29 mouse cellular contexts compared by ENCODE assay signal in genomic region chr14:100041823-100042222, GRCm38 (mm10).
DNase-seq lines count a peak whose midpoint lies in the region; ATAC-seq lines count a peak whose summit lies in the region.
"Had no signal": no experiment of that assay in that cellular context is flagged by ENCODE, and none has a peak within 500 bp of the region (broad histone marks: within the 10 kb centered on the region; RNA-seq: fewer than 3 reads in every experiment).

No protein-coding gene starts in this region.

- no peak overlapping the region for H3K4me3 ChIP-seq in hindbrain, embryonic 12.5 days
- no peak overlapping the region for H3K4me3 ChIP-seq in hindbrain, embryonic 14.5 days (replicated peaks; ENCODE audit: low read length)
- H3K4me3 ChIP-seq in neural tube, embryonic 11.5 days (ENCODE audit: low read depth, low read length) = no peak overlapping the region
- H3K4me3 ChIP-seq in neural tube, embryonic 13.5 days = no peak overlapping the region
- H3K4me3 ChIP-seq: embryonic facial prominence, embryonic 10.5 days; embryonic facial prominence, embryonic 15.5 days; heart, embryonic 10.5 days; heart, embryonic 15.5 days; left cerebral cortex, adult 2 months; limb, embryonic 13.5 days; lung, embryonic 15.5 days had no signal

- H3K27me3 ChIP-seq in hindbrain, embryonic 12.5 days = no peaks in the 10 kb centered on the region
- no peaks in the 10 kb centered on the region for H3K27me3 ChIP-seq in hindbrain, embryonic 14.5 days (ENCODE audit: control insufficient read depth, insufficient read depth, low read length)
- no peaks in the 10 kb centered on the region for H3K27me3 ChIP-seq in neural tube, embryonic 11.5 days (ENCODE audit: control insufficient read depth, insufficient read depth, low read length)
- no peaks in the 10 kb centered on the region for H3K27me3 ChIP-seq in neural tube, embryonic 13.5 days
- H3K27me3 ChIP-seq: embryonic facial prominence, embryonic 15.5 days; heart, embryonic 15.5 days; limb, embryonic 13.5 days; lung, embryonic 15.5 days had no signal

- H3K9ac ChIP-seq in hindbrain, embryonic 12.5 days = no peak overlapping the region
- no peak overlapping the region for H3K9ac ChIP-seq in hindbrain, embryonic 14.5 days
- H3K9ac ChIP-seq in neural tube, embryonic 11.5 days (ENCODE audit: low read length) = no peak overlapping the region
- H3K9ac ChIP-seq in neural tube, embryonic 13.5 days = no peak overlapping the region
- H3K9ac ChIP-seq: embryonic facial prominence, embryonic 15.5 days; heart, embryonic 15.5 days; limb, embryonic 13.5 days; lung, embryonic 15.5 days had no signal

- 47% methylated on average over 6 of the region's 6 CpGs for WGBS in hindbrain, embryonic 12.5 days
- WGBS in hindbrain, embryonic 14.5 days = 35% methylated on average over 6 of the region's 6 CpGs
- WGBS in neural tube, embryonic 11.5 days = 50% methylated on average over 6 of the region's 6 CpGs
- WGBS in neural tube, embryonic 13.5 days = 28% methylated on average over 6 of the region's 6 CpGs

- H3K4me2 ChIP-seq in hindbrain, embryonic 12.5 days (replicated peaks) = no peak overlapping the region
- H3K4me2 ChIP-seq in hindbrain, embryonic 14.5 days (replicated peaks) = no peak overlapping the region
- H3K4me2 ChIP-seq in neural tube, embryonic 11.5 days (ENCODE audit: low read depth) = no peak overlapping the region
- no peak overlapping the region for H3K4me2 ChIP-seq in neural tube, embryonic 13.5 days
- H3K4me2 ChIP-seq: embryonic facial prominence, embryonic 15.5 days; heart, embryonic 15.5 days; limb, embryonic 13.5 days; liver, embryonic 11.5 days; lung, embryonic 15.5 days had no signal

- DNase-seq in embryo, embryonic 10.5 days (ENCODE audit: low spot score) = peak; percentile 22
- no peak for DNase-seq in embryo, embryonic 9.5 days (ENCODE audit: extremely low spot score)
- no peak for DNase-seq in hindbrain, embryonic 14.5 days (ENCODE audit: low spot score)
- DNase-seq in neural tube, embryonic 11.5 days (ENCODE audit: low spot score) = no peak
- DNase-seq in neural tube, embryonic 10.5 days (ENCODE audit: extremely low spot score, low spot score) = no peak
- no peak for DNase-seq in left cerebral cortex, adult 11 months (ENCODE audit: low spot score)
- DNase-seq: adrenal gland, adult 8-10 months; cerebellum, adult 11 months; cerebellum, adult 9-10 months; cerebellum, postnatal 36 days; gastrocnemius, postnatal 25 days; heart, adult 11 months; kidney, postnatal 14 days; midbrain, embryonic 14.5 days; right cerebral cortex, postnatal 25 days; spleen, adult 18-20 months; thymus, postnatal 14 days had no signal

- 0 out of 2 replicates have a peak, but pooled peaks cover 4% of the 10 kb centered on the region for H3K4me1 ChIP-seq in hindbrain, embryonic 12.5 days
- no peaks in the 10 kb centered on the region for H3K4me1 ChIP-seq in hindbrain, embryonic 14.5 days (replicated peaks; ENCODE audit: control insufficient read depth, insufficient read depth, low read length)
- H3K4me1 ChIP-seq in neural tube, embryonic 11.5 days (ENCODE audit: control insufficient read depth, insufficient read depth, low read length) = peaks cover 6% of the 10 kb centered on the region; the same call in 1 of the 2 replicates
- peaks cover 7% of the 10 kb centered on the region for H3K4me1 ChIP-seq in neural tube, embryonic 13.5 days (replicated peaks)
- H3K4me1 ChIP-seq: embryonic facial prominence, embryonic 10.5 days; embryonic facial prominence, embryonic 15.5 days; heart, embryonic 10.5 days; heart, embryonic 15.5 days; lung, embryonic 15.5 days had no signal

- peak; percentile 29; the same call in 1 of the 2 replicates for ATAC-seq in hindbrain, embryonic 12.5 days (ENCODE audit: low FRiP score)
- ATAC-seq in hindbrain, embryonic 14.5 days (ENCODE audit: low FRiP score) = no peak
- ATAC-seq in neural tube, embryonic 11.5 days (ENCODE audit: insufficient read depth, low FRiP score, low TSS enrichment) = peak; percentile 63
- ATAC-seq in neural tube, embryonic 13.5 days (ENCODE audit: low read depth) = 0 out of 2 replicates have a peak, but pooled peaks have one; percentile 47
- ATAC-seq: intestine, postnatal 0 days had no signal

- H3K9me3 ChIP-seq in hindbrain, embryonic 12.5 days (replicated peaks) = no peaks in the 10 kb centered on the region
- no peaks in the 10 kb centered on the region for H3K9me3 ChIP-seq in hindbrain, embryonic 14.5 days (ENCODE audit: control insufficient read depth, low read length)
- no peaks in the 10 kb centered on the region for H3K9me3 ChIP-seq in neural tube, embryonic 11.5 days (ENCODE audit: control insufficient read depth, low read length)
- no peaks in the 10 kb centered on the region for H3K9me3 ChIP-seq in neural tube, embryonic 13.5 days
- H3K9me3 ChIP-seq: embryonic facial prominence, embryonic 10.5 days; embryonic facial prominence, embryonic 15.5 days; heart, embryonic 10.5 days; heart, embryonic 15.5 days; limb, embryonic 13.5 days; lung, embryonic 15.5 days had no signal

- no peak overlapping the region for H3K27ac ChIP-seq in hindbrain, embryonic 12.5 days
- no peak overlapping the region for H3K27ac ChIP-seq in hindbrain, embryonic 14.5 days
- no peak overlapping the region for H3K27ac ChIP-seq in neural tube, embryonic 11.5 days (ENCODE audit: low read depth, low read length)
- no peak overlapping the region for H3K27ac ChIP-seq in neural tube, embryonic 13.5 days (replicated peaks)
- H3K27ac ChIP-seq: embryonic facial prominence, embryonic 10.5 days; embryonic facial prominence, embryonic 15.5 days; heart, embryonic 10.5 days; heart, embryonic 15.5 days; left cerebral cortex, adult 2 months; limb, embryonic 13.5 days; lung, embryonic 15.5 days had no signal

- no peaks in the 10 kb centered on the region for H3K36me3 ChIP-seq in hindbrain, embryonic 12.5 days
- H3K36me3 ChIP-seq in hindbrain, embryonic 14.5 days (replicated peaks; ENCODE audit: control insufficient read depth, insufficient read depth) = no peaks in the 10 kb centered on the region
- no peaks in the 10 kb centered on the region for H3K36me3 ChIP-seq in neural tube, embryonic 11.5 days (ENCODE audit: control insufficient read depth, insufficient read depth, low read length)
- H3K36me3 ChIP-seq in neural tube, embryonic 13.5 days = no peaks in the 10 kb centered on the region
- H3K36me3 ChIP-seq: embryonic facial prominence, embryonic 15.5 days; G1E; heart, embryonic 10.5 days; heart, embryonic 15.5 days; lung, embryonic 15.5 days had no signal
